Mouse (Mus musculus) Patski (cell line): ENCODE measurements at regions not wholly inside any gene's neighbourhood (a gene's known extent, or its start where the extent isn't known, plus 50 kb on each side); places are given as distances from the start of the nearest gene placed in this dataset.

Experiments
- ATAC-seq: fragments of 100-300 bp; one replicate; pipeline ENCODE4 v1.8.0; 2021
- CTCF ChIA-PET: fragments of 350-600 bp; sonication (Branson Sonifier 250); formaldehyde crosslinking; loops from one replicate; lab custom pipeline; 2022; ENCODE audit warnings: inconsistent platforms; lab: Charles Lee
- POLR2A ChIA-PET: fragments of 350-600 bp; sonication (Branson Sonifier 250); formaldehyde crosslinking; loops from one replicate; lab custom pipeline; 2022; ENCODE audit warnings: antibody characterized with exemption, inconsistent platforms; lab: Charles Lee
- DNase-seq: peaks from one replicate; pipeline ENCODE4 v3.0.0-alpha.2; 2011; ENCODE audit warnings: low read depth, low spot score
- H3K27me3 ChIP-seq: fragments of 371-371 bp; one replicate; pipeline ENCODE4 v1.5.1; 2021
- CTCF ChIP-seq: fragments of 100-300 bp; IDR thresholded peaks from one replicate; pipeline ENCODE4 v1.5.1; 2021
- in situ Hi-C: fragments of 300-500 bp; cut with MboI; formaldehyde crosslinking; loops from 3 replicates; pipeline ENCODE4 v1.11.1; 2018; ENCODE audit warnings: low pct_unique_long_range_greater_than_20kb, mixed read lengths

- DNase-seq (peak; percentile 7), ATAC-seq (no peak)
- no peak for TF ChIP-seq CTCF
- in situ Hi-C loops = loop anchor here (5.0 kb wide), 1 partner anchor 275 kb away; no protein-coding TSS in a partner anchor
- CTCF ChIA-PET = interaction anchor here (0.7 kb wide), 1 partner anchor 94 kb away, joined by 3 read pairs; no protein-coding TSS in a partner anchor
- H3K27me3 ChIP-seq = no peaks in the 10 kb centered on the region
- POLR2A ChIA-PET = interaction anchor here (0.6 to 1.2 kb wide), 4 partner anchors 82 to 267 kb away, joined by 4 to 11 read pairs (median 4); partner anchors contain the start of gene Arid1b
Measured at GRCm38 (mm10) chr17:4907181-4907752, 86.9 kb upstream of the Arid1b start.

DNA sequence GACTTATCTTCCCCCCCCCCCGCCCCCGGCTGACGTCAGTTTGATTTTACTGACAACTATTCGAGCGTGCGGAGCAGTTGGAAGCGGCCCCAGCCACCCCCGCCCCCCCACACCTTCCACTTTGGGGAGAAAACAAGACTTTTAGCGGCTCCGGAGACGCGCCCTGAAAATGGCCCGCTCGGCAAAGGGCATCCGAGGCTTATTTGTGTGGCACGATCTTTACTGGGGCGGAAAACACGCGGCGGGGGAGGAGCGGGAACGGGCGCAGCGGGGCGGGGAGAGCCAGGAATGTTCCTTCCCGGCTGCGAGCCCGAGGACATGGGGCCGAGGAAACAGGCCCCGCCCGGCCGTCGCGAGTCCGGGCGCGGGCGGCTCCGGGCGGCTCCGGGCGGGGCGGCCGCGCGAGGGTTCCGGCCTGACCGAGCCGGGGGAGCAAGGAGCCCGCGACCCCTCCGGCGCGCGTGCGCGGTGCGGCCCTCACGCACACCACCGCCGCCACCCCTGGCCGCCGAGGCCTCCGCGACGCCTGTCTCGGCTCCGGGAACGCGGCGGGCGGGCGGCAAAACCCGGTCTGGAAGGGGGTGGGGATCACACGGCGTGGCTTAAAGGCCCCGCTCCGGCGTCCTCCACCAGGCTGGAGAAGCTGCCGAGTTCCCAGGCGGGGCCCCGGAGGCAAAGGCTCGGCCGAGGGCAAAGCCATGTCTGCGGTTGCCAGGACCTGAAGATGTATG, 86.1 kb upstream of the Arid1b start:
- CTCF ChIA-PET = no interaction called here
- POLR2A ChIA-PET = interaction anchor here (0.7 to 1.2 kb wide), 3 partner anchors 33 to 125 kb away, joined by 3 to 11 read pairs (median 4); partner anchors contain the start of gene Arid1b

GRCm38 (mm10) chr17:4908572-4908965, 85.6 kb upstream of the Arid1b start:
- H3K27me3 ChIP-seq = no peaks in the 10 kb centered on the region
- no peak for TF ChIP-seq CTCF
- POLR2A ChIA-PET = interaction anchor here (0.7 kb wide), 1 partner anchor 32 kb away, joined by 3 read pairs; no protein-coding TSS in a partner anchor
- ATAC-seq = peak; percentile 10
- in situ Hi-C loops = loop anchor here (5.0 kb wide), 1 partner anchor 276 kb away; no protein-coding TSS in a partner anchor
- CTCF ChIA-PET = no interaction called here
- no peak for DNase-seq

More for the DNA sequence above, 86.1 kb upstream of the Arid1b start:
- no peaks in the 10 kb centered on the region for H3K27me3 ChIP-seq
- ATAC-seq = peak; percentile 92
- in situ Hi-C loops = loop anchor here (5.0 kb wide), 1 partner anchor 276 kb away; no protein-coding TSS in a partner anchor
- no peak for TF ChIP-seq CTCF
- DNase-seq = peak; percentile 37

- in situ Hi-C loops = no loop called here
- H3K27me3 ChIP-seq = no peaks in the 10 kb centered on the region
- POLR2A ChIA-PET = no interaction called here
- DNase-seq (no peak), ATAC-seq (no peak)
- no peak for TF ChIP-seq CTCF
- CTCF ChIA-PET = no interaction called here
Measured at GRCm38 (mm10) chr17:4910182-4910581, 84.0 kb upstream of the Arid1b start.

GRCm38 (mm10) chr17:4913001-4913400, 81.1 kb upstream of the Arid1b start:
- ChIA-PET POLR2A (no interaction called here), CTCF (no interaction called here)
- TF ChIP-seq CTCF = no peak
- in situ Hi-C loops = no loop called here
- no peak for DNase-seq
- H3K27me3 ChIP-seq = no peaks in the 10 kb centered on the region
- ATAC-seq = no peak

DNA sequence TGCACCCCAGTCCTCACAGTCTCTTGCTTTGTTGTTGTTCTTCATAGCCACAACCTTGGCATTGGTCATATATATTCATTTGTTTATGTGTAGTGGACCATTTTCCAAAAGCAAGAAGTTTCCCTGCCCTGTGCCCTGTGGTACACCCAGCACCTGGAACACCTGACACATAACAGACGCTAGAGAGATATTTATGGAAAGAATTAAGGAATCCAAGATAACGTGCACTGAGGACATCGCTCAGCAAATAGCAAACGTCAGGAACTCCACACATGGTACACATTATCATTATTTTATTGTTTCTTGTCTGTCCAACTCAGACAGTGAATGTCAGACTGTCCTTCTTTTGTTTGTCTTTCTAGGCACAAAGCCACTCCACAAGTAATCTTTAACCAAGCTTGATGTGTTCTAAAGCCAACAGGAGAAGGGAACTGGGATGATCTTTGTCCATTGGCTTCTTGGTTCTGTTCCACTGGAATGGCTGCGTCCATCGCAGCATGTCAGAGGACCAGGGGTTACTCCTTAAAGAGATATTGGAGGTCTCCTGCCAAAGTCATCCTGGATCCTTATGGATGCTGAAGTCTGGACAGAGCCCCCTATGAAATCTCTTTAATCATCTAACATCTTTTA, 74.2 kb upstream of the Arid1b start:
- ATAC-seq = no peak
- in situ Hi-C loops = loop anchor here (5.0 kb wide), 1 partner anchor 67 kb away; no protein-coding TSS in a partner anchor
- DNase-seq = no peak
- TF ChIP-seq CTCF = no peak
- no peaks in the 10 kb centered on the region for H3K27me3 ChIP-seq
- ChIA-PET POLR2A (no interaction called here), CTCF (interaction anchor here (0.7 kb wide), 1 partner anchor 9 kb away, joined by 3 read pairs; no protein-coding TSS in a partner anchor)

- POLR2A ChIA-PET = no interaction called here
- DNase-seq (no peak), ATAC-seq (no peak)
- H3K27me3 ChIP-seq = no peaks in the 10 kb centered on the region
- TF ChIP-seq CTCF = no peak
- CTCF ChIA-PET = no interaction called here
- in situ Hi-C loops = no loop called here
Measured at GRCm38 (mm10) chr17:4921121-4921520, 73.0 kb upstream of the Arid1b start.

DNA sequence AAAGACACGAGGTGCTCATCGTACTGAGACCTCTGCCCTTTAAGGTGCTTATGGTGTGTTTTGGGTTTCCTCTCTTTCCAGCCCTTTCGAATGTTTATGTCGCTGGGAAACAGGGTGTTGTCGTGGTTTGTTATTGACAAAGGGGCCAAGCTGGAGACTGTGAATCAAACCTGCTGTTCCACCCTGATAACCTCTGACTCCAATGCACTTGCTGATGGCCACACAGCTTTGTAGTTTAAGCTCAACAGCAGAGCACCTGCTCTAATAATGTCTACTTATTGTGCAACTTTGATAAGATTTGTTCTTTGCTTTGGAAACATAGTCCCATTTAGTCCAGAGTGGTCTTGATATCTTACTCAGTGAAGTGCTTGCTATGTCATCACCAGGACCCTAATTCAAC, 65.5 kb upstream of the Arid1b start:
- ChIA-PET CTCF (no interaction called here), POLR2A (no interaction called here)
- TF ChIP-seq CTCF = no peak
- ATAC-seq (no peak), DNase-seq (no peak)
- in situ Hi-C loops = no loop called here
- no peaks in the 10 kb centered on the region for H3K27me3 ChIP-seq

GRCm38 (mm10) chr17:4935268-4935667, 58.9 kb upstream of the Arid1b start:
- ChIA-PET CTCF (interaction anchor here (0.9 to 1.6 kb wide), 2 partner anchors 11 to 12 kb away, joined by 3 read pairs; no protein-coding TSS in a partner anchor), POLR2A (no interaction called here)
- ATAC-seq (no peak), DNase-seq (no peak)
- no peak for TF ChIP-seq CTCF
- peaks cover 3% of the 10 kb centered on the region for H3K27me3 ChIP-seq
- in situ Hi-C loops = no loop called here

- DNase-seq (peak; percentile 33), ATAC-seq (peak; percentile 82)
- CTCF ChIA-PET = no interaction called here
- no peak for TF ChIP-seq CTCF
- POLR2A ChIA-PET = interaction anchor here (0.6 to 0.9 kb wide), 2 partner anchors 21 to 32 kb away, joined by 3 to 6 read pairs; no protein-coding TSS in a partner anchor
- in situ Hi-C loops = no loop called here
- peaks cover 3% of the 10 kb centered on the region for H3K27me3 ChIP-seq
Measured at GRCm38 (mm10) chr17:4940589-4940988, 53.5 kb upstream of the Arid1b start.
